Mouse (Mus musculus) lung, postnatal 0 days (tissue): Measurements from ENCODE around the gene Gm17482.

Experiments
- CTCF ChIP-seq: IDR thresholded peaks from 2 replicates; pipeline ENCODE4 v1.5.1; 2016; ENCODE audit warnings: antibody characterized with exemption, mild to moderate bottlenecking
- EP300 ChIP-seq: IDR thresholded peaks from 2 replicates; pipeline ENCODE4 v1.6.1; 2016; ENCODE audit warnings: antibody characterized with exemption, mild to moderate bottlenecking, control low read depth

DNA sequence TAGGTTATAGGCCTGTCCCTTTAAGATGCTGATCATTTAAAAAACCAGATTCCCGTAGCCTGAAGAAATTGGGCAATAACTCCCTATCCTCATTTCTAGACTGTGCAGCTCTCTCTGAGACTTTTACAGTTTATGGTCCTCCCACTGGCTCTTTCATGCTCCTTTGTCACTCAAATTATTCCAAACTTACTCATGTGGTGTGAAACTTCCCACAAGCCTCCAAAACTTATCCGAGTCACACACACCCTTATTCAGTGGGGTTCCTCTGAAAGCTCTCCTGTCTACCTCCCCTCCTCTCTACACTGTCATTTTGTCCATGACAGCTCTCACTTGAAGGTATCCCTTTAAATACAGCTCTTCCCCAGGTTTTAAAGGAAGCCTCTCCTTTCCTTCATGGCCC lies 46.0 kb upstream of the Gm17482 start:
- TF ChIP-seq CTCF, result no peak
- TF ChIP-seq EP300, result no peak
